Mouse (Mus musculus): ENCODE results near the gene Zfyve1. TPM values are rescaled to one million over a fixed set of nuclear protein-coding genes. Genes with fewer than 3 reads are reported as not detected.

Gene Zfyve1
- total RNA-seq, 1 experiment from 2014 or later = 16.1 TPM

DNA sequence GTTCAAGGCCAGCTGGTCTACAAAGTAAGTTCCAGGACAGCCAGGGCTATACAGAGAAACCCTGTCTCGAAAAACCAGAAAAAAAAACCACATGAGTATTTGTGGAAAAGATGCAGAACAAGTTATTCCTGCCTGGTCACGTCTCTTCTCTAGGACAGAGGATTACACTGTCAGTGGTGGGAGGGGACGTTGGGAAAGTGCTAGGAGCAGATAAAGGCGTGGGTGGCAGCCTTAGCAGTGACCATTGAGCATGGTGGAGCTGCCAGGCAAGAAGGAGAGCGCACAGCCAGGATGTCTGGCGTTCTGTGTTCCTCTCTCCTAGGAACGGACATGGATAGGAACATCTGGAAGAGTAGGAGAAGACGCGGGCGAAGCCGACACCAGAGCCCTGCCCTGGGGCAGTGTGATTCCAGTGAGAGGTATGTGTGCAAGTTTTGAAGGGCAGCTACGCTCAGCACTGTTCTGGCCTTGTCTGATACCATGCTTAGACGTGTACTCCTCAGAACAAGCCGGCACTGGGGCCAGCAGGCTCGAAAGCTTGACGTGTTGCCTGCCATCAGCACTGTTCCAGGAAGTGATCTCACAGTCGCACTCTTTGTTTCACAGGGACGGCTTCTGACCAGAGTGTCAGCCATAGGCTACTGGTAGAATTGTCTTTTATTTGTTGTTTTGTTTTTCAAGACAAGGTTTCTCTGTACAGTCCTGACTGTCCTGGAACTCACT, 71.0 kb downstream of the Zfyve1 start:
- ATAC-seq (replicated peaks; ENCODE audit: low read depth, poor library complexity, severe bottlenecking) = no peak

GRCm38 (mm10) chr12:83524329-83524728, 72.7 kb downstream of the Zfyve1 start:
- ATAC-seq (replicated peaks; ENCODE audit: low read depth, poor library complexity, severe bottlenecking) = no peak

DNA sequence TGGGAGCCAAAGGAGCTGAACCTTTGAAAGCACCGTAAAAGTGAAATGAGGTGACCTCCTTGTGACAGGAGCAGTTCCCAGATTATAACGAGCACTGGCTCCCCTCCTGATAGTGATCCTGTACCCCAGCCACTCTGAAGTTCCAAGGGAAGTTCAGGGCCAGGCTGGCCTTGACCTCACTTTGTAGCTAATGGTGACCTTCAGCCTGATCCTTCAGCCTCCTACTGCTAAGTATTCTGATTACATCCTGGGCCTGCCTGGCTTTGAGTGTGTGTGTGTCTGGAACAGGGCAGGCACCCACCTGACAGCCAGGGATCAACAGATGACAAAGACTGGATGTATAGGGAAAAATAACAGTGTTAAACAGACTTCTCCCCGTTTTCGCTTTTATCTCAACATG, 73.1 kb downstream of the Zfyve1 start:
- ATAC-seq (replicated peaks; ENCODE audit: low read depth, poor library complexity, severe bottlenecking) = no peak

GRCm38 (mm10) chr12:83523056-83523455, 74.0 kb downstream of the Zfyve1 start:
- ATAC-seq (replicated peaks; ENCODE audit: low read depth, poor library complexity, severe bottlenecking) = no peak

GRCm38 (mm10) chr12:83521083-83521482, 75.9 kb downstream of the Zfyve1 start:
- no peak for ATAC-seq (replicated peaks; ENCODE audit: low read depth, poor library complexity, severe bottlenecking)

GRCm38 (mm10) chr12:83520311-83520890, 76.6 kb downstream of the Zfyve1 start, which contains the start of gene Dcaf4:
Gene Dcaf4 (plus strand): TSS chr12:83520466.
- ATAC-seq (replicated peaks; ENCODE audit: low read depth, poor library complexity, severe bottlenecking) = peak; percentile 96

DNA sequence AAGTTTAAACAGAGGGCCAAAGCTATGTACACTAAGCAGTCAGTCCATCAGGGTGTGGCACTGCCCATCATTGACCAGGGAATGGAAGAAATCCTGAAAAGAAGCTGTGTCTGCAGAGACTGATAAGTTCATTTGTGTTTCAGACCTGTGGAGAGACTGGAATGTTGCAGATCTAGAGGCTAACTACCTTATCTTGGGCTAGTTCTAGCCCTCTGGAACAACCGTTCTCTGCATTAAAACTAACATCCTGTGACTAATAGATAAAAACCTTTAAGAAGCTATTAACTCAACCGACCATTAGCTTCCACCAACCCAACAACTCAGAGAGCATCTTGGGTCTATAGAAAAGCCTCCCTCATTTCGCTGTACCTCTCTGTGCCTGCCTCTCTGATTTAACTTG, 79.4 kb downstream of the Zfyve1 start:
- ATAC-seq (replicated peaks; ENCODE audit: low read depth, poor library complexity, severe bottlenecking) = no peak

DNA sequence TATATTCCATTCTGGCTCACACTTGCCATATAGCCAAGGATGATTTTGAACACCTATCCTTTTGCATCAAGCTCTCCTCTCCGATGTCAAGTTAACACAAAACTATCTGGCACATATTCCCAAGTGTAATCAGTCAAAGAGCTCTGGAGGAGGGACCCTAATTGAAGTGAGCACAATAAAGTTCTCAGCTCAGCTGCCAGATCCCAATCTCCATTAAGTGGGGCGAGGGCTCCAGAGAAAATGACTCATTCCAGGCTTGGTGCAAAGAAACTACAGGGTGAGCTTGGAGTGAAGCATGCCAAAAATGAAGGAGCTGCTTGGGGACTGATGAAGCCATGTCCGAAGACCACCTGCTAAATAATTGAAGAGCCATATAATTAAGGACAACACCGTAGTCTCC, 82.8 kb downstream of the Zfyve1 start:
- ATAC-seq (replicated peaks; ENCODE audit: low read depth, poor library complexity, severe bottlenecking) = no peak

DNA sequence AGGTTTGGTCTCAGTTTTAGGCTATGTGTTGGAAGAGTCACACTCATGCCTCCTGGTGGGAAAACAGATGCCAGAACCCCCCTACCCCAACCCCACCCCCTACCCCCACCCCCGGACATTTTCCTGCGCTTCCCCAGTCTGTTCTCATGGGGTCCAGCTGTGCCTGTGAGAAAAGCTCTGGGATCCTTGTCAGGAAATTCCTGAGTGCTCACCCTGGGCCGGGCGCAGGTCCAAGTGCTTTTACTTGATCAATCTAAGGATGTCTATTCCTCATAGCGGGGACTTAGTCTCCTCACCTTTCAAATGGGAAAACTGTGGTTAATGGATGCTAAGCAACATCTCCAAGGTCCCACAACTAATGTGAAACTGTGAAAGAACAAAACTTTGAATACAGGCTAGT, 83.8 kb downstream of the Zfyve1 start:
- ATAC-seq (replicated peaks; ENCODE audit: low read depth, poor library complexity, severe bottlenecking) = no peak

GRCm38 (mm10) chr12:83512783-83513182, 84.2 kb downstream of the Zfyve1 start:
- no peak for ATAC-seq (replicated peaks; ENCODE audit: low read depth, poor library complexity, severe bottlenecking)

- ATAC-seq (replicated peaks; ENCODE audit: low read depth, poor library complexity, severe bottlenecking) = no peak
Observed at GRCm38 (mm10) chr12:83510586-83510985, 86.4 kb downstream of the Zfyve1 start.

DNA sequence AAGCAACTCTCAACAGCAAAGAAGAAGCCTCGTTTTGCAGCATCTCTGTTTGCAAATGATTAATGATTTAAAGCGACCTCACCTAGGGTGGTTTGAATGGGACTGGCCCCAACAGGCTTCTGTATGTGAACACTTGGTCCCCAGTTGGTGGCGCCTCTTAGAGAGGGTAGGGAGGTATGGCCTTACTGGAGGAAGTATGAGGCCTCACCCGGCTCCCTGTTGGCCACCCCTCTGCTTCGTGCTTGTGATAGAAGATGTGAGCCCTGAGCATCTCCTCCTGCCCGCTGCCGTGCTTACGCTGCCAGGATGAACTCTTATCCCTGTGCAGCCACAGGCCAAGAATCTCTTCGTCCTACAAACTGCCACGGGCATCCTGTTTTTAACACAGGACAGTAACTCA, 90.5 kb downstream of the Zfyve1 start:
- no peak for ATAC-seq (replicated peaks; ENCODE audit: low read depth, poor library complexity, severe bottlenecking)

DNA sequence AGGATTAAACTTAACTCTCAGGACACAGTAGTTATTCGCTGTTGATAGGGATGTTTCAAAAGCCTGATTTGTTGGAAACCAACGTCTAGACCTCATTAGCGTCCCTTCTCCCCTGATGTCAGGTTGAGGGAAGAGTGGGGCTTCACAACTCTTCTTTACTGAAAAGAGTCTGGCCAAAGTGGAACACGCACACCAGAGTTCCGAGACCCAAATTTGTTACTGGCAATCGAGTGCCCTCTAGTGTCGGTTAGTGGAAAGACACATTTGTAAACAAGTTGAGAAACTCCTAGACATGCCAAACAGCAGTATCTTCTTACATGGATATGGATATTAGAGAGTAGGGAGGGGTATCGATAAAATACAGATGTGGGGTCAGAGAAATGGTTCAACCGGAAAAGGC, 94.8 kb downstream of the Zfyve1 start:
- ATAC-seq (replicated peaks; ENCODE audit: low read depth, poor library complexity, severe bottlenecking) = peak; percentile 87

DNA sequence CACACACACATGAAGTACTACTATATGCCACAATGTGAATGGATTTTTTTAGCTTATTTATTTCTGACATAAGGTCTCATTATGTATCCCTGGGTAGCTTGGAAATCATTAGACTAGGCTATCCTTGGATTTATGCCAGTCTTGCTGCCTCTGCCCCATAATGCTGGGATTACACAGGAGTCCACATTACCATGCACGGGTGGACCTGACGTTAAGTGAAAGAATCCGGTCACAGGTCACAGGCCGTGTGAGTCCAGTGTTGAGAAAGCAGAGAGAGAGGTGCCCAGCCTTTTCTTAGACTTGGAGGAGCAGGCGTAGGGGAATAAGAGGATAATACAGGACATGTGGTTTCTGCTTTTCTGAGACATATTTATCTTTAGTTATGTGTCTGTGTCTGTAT, 97.8 kb downstream of the Zfyve1 start:
- no peak for ATAC-seq (replicated peaks; ENCODE audit: low read depth, poor library complexity, severe bottlenecking)

DNA sequence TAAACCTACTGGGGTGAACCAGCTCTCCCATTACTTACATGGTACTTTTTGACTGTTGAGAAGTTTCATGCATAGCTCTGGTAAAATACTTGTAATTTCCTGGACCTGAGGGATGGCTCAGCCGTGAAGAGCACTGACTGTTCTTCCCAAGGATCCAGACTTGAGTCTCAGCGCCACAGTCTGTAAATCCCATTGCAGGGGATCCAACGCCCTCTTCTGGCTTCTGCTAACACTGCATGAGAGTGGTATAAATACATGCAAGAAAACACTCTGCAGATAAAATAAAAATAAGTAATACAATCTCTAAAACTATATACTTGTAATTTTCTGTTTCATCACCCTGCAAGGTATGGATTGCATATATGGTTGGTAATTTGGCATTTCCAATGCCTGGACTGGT, 99.1 kb downstream of the Zfyve1 start:
- no peak for ATAC-seq (replicated peaks; ENCODE audit: low read depth, poor library complexity, severe bottlenecking)

DNA sequence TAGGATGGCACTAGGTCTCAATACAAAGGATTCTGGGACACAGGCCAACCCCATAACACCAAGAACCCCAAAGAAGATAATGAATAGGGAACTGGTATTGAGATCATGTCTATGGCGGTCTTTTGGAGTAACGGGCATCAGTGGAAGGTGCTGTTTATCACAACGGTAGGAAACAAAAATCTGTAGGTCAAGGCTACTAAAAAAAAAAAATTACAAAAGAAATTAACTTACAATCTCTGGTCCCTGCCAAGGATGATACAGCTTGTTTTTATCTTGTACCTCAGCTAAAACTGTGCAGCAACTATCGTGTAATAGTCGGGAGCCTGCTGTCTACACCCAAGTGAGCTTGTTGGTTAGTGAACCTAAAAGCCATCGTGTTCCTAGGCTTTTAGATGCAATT, 100.3 kb downstream of the Zfyve1 start:
- ATAC-seq (replicated peaks; ENCODE audit: low read depth, poor library complexity, severe bottlenecking) = peak; percentile 66

Other genes with a start within 250 kb of the Zfyve1 start
- 13.3 and 22.0 TPM in 2 replicates for gene Dpf3, start 109.5 kb downstream of the Zfyve1 start, total RNA-seq (2017)
- gene Dcaf4, start 76.8 kb downstream of the Zfyve1 start, total RNA-seq (2017) = 19.4 and 27.1 TPM in 2 replicates
- 249 and 269 TPM in 2 replicates for gene Rbm25, start 34.0 kb upstream of the Zfyve1 start, total RNA-seq (2017)
- 61.5 and 71.2 TPM in 2 replicates for gene Psen1, start 90.9 kb upstream of the Zfyve1 start, total RNA-seq (2017)
- gene Papln, start 166.4 kb upstream of the Zfyve1 start, total RNA-seq (2017) = 0.05 TPM in 1 of 2 replicates, not detected in the other